Mouse (Mus musculus) lung, adult 2 months (tissue): ENCODE measurements around the gene Lrch1.

Experiments used
- CTCF ChIP-seq: fragments of 200-500 bp; IDR thresholded peaks from 2 replicates; pipeline ENCODE4 v1.5.1; 2011; ENCODE audit warnings: mild to moderate bottlenecking, low read length, control low read depth; ENCODE audit not compliant: insufficient read depth
- POLR2A ChIP-seq: fragments of 200-500 bp; IDR thresholded peaks from 2 replicates; pipeline ENCODE4 v1.6.1; 2011; ENCODE audit warnings: low read depth, mild to moderate bottlenecking, control low read depth, low read length, borderline replicate concordance; ENCODE audit errors: extremely low read depth

DNA sequence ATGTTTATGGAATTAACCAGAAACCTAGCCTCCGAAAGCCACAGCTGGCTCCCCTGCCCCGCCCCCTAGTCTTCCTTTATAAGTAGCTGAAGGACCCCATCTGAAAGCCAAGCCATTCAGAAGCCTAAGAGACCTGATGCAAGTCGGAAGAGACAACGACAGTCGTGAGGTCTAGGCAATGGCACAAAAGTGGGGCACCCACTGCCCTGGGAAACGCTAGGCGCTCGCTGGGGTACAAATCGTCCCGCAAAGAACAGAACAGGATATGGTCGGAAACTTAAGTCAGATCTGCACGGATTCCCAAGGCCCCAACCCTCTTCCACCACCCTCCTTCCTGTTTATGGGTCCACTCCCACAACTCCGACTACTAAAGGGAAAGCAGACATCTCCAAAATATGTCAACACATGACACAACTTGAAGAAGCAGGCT, 1.3 kb downstream of the Lrch1 start:
- TF ChIP-seq CTCF (no peak), POLR2A (peak; percentile 63; the same call in 1 of the 2 replicates)
